Mouse (Mus musculus): ENCODE data around the gene Park7. TPM values are rescaled to one million over a fixed set of nuclear protein-coding genes. Genes with fewer than 3 reads are reported as not detected.
A peak's percentile ranks its signal among the peaks of the same experiment; 100 is the strongest.

Gene Park7
- total RNA-seq, 1 experiment: 393 TPM

GRCm38 (mm10) chr4:150924308-150924707, 10.1 kb upstream of the Park7 start:
- H3K4me3 ChIP-seq (ENCODE audit: insufficient read depth in 1 of 2, low read depth in 1 of 2, low read length in 2 of 2, poor library complexity in 1 of 2, severe bottlenecking in 1 of 2): no peak overlapping the region
- no peak overlapping the region for H3K27ac ChIP-seq (ENCODE audit: insufficient read depth, low read depth, low read length, poor library complexity, severe bottlenecking)
- no peak overlapping the region for H3K9ac ChIP-seq (ENCODE audit: insufficient read depth, low read depth, low read length, poor library complexity, severe bottlenecking)
- TF ChIP-seq HCFC1 (IDR thresholded peaks at IDR 0.05; ENCODE audit: borderline replicate concordance, insufficient read depth, low read length) (no peak), ZC3H11A (IDR thresholded peaks at IDR 0.05; ENCODE audit: borderline replicate concordance, low read depth, low read length) (no peak), CHD2 (IDR thresholded peaks at IDR 0.05; ENCODE audit: low read depth, low read length) (no peak), ZNF384 (IDR thresholded peaks at IDR 0.05; ENCODE audit: low read depth, low read length) (no peak), MAFK (IDR thresholded peaks at IDR 0.05; ENCODE audit: insufficient read depth, low read depth, low read length) (no peak)
- H3K4me1 ChIP-seq (ENCODE audit: control insufficient read depth in 2 of 2, insufficient read depth in 2 of 2, low read length in 2 of 2, poor library complexity in 1 of 2): peaks cover 2 to 3% of the 10 kb centered on the region in 2 experiments; a peak in 2 of 4 replicates
- in situ Hi-C loops (cut with MboI; ENCODE audit: low sequenced_read_pairs in 2 of 2, unreplicated experiment in 2 of 2): no loop called here
- DNase-seq (ENCODE audit: low read depth, low spot score): no peak
- no peaks in the 10 kb centered on the region for H3K36me3 ChIP-seq (ENCODE audit: control insufficient read depth, insufficient read depth, low read length, poor library complexity, severe bottlenecking)
- H3K9me3 ChIP-seq (ENCODE audit: control insufficient read depth, insufficient read depth, low read depth, low read length): no peaks in the 10 kb centered on the region

DNA sequence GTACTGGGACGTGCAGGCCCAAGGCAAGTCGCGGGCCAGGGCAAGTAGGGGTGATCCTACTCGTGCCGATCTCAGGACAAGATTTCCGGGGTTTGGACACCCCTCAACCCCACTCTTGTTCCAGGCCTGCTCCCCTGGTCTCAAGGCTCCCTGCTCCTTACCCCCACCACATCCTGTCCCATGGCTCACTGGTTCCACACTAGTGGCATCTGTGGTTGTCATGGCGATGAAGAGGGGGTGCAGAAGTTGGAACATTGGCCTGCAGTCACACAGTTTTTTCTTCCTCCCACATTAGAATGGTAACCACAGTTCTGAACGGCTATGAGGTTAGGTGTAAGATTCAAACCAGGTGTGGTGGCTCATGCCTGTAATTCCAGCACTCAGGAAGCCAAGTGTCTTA, 7.0 kb upstream of the Park7 start:
- Histone ChIP-seq H3K27ac (ENCODE audit: insufficient read depth, low read depth, low read length, poor library complexity, severe bottlenecking) (no peak overlapping the region), H3K9me3 (ENCODE audit: control insufficient read depth, insufficient read depth, low read depth, low read length) (no peaks in the 10 kb centered on the region), H3K36me3 (ENCODE audit: control insufficient read depth, insufficient read depth, low read length, poor library complexity, severe bottlenecking) (no peaks in the 10 kb centered on the region), H3K9ac (ENCODE audit: insufficient read depth, low read depth, low read length, poor library complexity, severe bottlenecking) (no peak overlapping the region), H3K4me3 (ENCODE audit: insufficient read depth in 1 of 2, low read depth in 1 of 2, low read length in 2 of 2, poor library complexity in 1 of 2, severe bottlenecking in 1 of 2) (no peak overlapping the region), H3K4me1 (ENCODE audit: control insufficient read depth in 2 of 2, insufficient read depth in 2 of 2, low read length in 2 of 2, poor library complexity in 1 of 2) (peaks cover 0 to 3% of the 10 kb centered on the region in 2 experiments; a peak in 1 of 4 replicates)
- no peak for DNase-seq (ENCODE audit: low read depth, low spot score)
- in situ Hi-C loops (cut with MboI; ENCODE audit: low sequenced_read_pairs in 2 of 2, unreplicated experiment in 2 of 2): no loop called here
- TF ChIP-seq ZC3H11A (IDR thresholded peaks at IDR 0.05; ENCODE audit: borderline replicate concordance, low read depth, low read length) (no peak), ZNF384 (IDR thresholded peaks at IDR 0.05; ENCODE audit: low read depth, low read length) (no peak), CHD2 (IDR thresholded peaks at IDR 0.05; ENCODE audit: low read depth, low read length) (no peak), HCFC1 (IDR thresholded peaks at IDR 0.05; ENCODE audit: borderline replicate concordance, insufficient read depth, low read length) (no peak), MAFK (IDR thresholded peaks at IDR 0.05; ENCODE audit: insufficient read depth, low read depth, low read length) (no peak)

- Histone ChIP-seq H3K4me3 (ENCODE audit: insufficient read depth in 1 of 2, low read depth in 1 of 2, low read length in 2 of 2, poor library complexity in 1 of 2, severe bottlenecking in 1 of 2) (no peak overlapping the region), H3K36me3 (ENCODE audit: control insufficient read depth, insufficient read depth, low read length, poor library complexity, severe bottlenecking) (no peaks in the 10 kb centered on the region), H3K9me3 (ENCODE audit: control insufficient read depth, insufficient read depth, low read depth, low read length) (no peaks in the 10 kb centered on the region), H3K9ac (ENCODE audit: insufficient read depth, low read depth, low read length, poor library complexity, severe bottlenecking) (no peak overlapping the region), H3K27ac (ENCODE audit: insufficient read depth, low read depth, low read length, poor library complexity, severe bottlenecking) (no peak overlapping the region), H3K4me1 (ENCODE audit: control insufficient read depth in 2 of 2, insufficient read depth in 2 of 2, low read length in 2 of 2, poor library complexity in 1 of 2) (peaks cover 0 to 2% of the 10 kb centered on the region in 2 experiments; a peak in 1 of 4 replicates)
- in situ Hi-C loops (cut with MboI; ENCODE audit: low sequenced_read_pairs in 2 of 2, unreplicated experiment in 2 of 2): no loop called here
- TF ChIP-seq CHD2 (IDR thresholded peaks at IDR 0.05; ENCODE audit: low read depth, low read length) (no peak), MAFK (IDR thresholded peaks at IDR 0.05; ENCODE audit: insufficient read depth, low read depth, low read length) (no peak), ZNF384 (IDR thresholded peaks at IDR 0.05; ENCODE audit: low read depth, low read length) (no peak), ZC3H11A (IDR thresholded peaks at IDR 0.05; ENCODE audit: borderline replicate concordance, low read depth, low read length) (no peak), HCFC1 (IDR thresholded peaks at IDR 0.05; ENCODE audit: borderline replicate concordance, insufficient read depth, low read length) (no peak)
- DNase-seq (ENCODE audit: low read depth, low spot score): no peak
Measured at GRCm38 (mm10) chr4:150917336-150918027, 3.2 kb upstream of the Park7 start.

DNA sequence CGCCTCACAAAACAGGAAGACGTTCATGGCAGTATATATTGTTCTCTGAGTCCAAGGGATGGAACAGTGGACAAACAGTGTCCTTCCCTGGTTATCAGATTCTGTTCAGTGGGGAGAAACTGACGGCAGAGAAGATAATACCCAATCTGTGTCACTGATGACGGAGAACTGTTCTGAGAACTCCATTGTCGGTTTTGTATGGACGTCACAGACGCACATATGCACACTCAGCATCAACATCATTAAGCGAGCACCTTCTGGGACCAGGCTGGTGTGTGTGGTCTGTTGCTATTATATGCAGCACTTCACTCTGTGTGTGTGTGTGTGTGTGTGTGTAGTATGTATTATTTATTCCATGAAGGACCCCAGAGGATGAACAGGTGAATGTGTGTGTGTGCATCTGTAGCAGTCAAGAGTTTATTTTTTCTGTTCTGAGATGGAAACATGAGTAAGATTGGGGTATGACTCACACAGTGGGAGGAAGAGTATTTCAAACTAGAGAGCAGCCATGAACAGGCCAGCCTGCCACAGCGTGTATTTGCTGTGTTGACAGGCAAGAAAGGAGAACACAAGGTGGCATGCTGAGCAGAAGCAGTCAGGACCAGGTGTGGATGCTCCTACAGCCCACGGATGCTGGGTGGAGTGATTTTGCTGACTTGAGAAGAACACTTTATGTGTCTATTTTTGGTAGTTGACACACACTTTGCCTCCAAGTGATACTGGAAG, 1.1 kb upstream of the Park7 start:
- no peak overlapping the region for H3K27ac ChIP-seq (ENCODE audit: insufficient read depth, low read depth, low read length, poor library complexity, severe bottlenecking)
- in situ Hi-C loops (cut with MboI; ENCODE audit: low sequenced_read_pairs in 2 of 2, unreplicated experiment in 2 of 2): no loop called here
- no peaks in the 10 kb centered on the region for H3K36me3 ChIP-seq (ENCODE audit: control insufficient read depth, insufficient read depth, low read length, poor library complexity, severe bottlenecking)
- H3K4me1 ChIP-seq (ENCODE audit: control insufficient read depth in 2 of 2, insufficient read depth in 2 of 2, low read length in 2 of 2, poor library complexity in 1 of 2): peaks cover 0 to 2% of the 10 kb centered on the region in 2 experiments; a peak in 1 of 4 replicates
- H3K9me3 ChIP-seq (ENCODE audit: control insufficient read depth, insufficient read depth, low read depth, low read length): no peaks in the 10 kb centered on the region
- H3K4me3 ChIP-seq (ENCODE audit: insufficient read depth in 1 of 2, low read depth in 1 of 2, low read length in 2 of 2, poor library complexity in 1 of 2, severe bottlenecking in 1 of 2): peak overlapping the region; percentile 71 to 74
- H3K9ac ChIP-seq (ENCODE audit: insufficient read depth, low read depth, low read length, poor library complexity, severe bottlenecking): peak overlapping the region; percentile 81; the same call in 1 of the 2 replicates
- TF ChIP-seq ZC3H11A (IDR thresholded peaks at IDR 0.05; ENCODE audit: borderline replicate concordance, low read depth, low read length) (no peak), ZNF384 (IDR thresholded peaks at IDR 0.05; ENCODE audit: low read depth, low read length) (no peak), HCFC1 (IDR thresholded peaks at IDR 0.05; ENCODE audit: borderline replicate concordance, insufficient read depth, low read length) (no peak), MAFK (IDR thresholded peaks at IDR 0.05; ENCODE audit: insufficient read depth, low read depth, low read length) (no peak), CHD2 (IDR thresholded peaks at IDR 0.05; ENCODE audit: low read depth, low read length) (no peak)
- no peak for DNase-seq (ENCODE audit: low read depth, low spot score)
